Mouse (Mus musculus) adrenal gland, postnatal 14 days (tissue): Measurements from ENCODE around the gene Ppdpf. TPM values are rescaled to one million over a fixed set of nuclear protein-coding genes. Genes with fewer than 3 reads are reported as not detected.
"Not testable (repeated sequence)": the region's sequence is repeated elsewhere in the genome, so short reads cannot be mapped to it uniquely, and the experiment has no call there.

ENCODE experiments used
- DNase-seq: peaks from one replicate; pipeline ENCODE4 v3.0.0; 2021; ENCODE audit warnings: mixed read lengths
- total RNA-seq: library from RNA; stranded (reverse); gene quantifications from 2 replicates; pipeline ENCODE4 v1.2.3, GENCODE M21; 2021

Ppdpf gene
- total RNA-seq, 1 experiment from 2014 or later: 95.5 TPM

DNA sequence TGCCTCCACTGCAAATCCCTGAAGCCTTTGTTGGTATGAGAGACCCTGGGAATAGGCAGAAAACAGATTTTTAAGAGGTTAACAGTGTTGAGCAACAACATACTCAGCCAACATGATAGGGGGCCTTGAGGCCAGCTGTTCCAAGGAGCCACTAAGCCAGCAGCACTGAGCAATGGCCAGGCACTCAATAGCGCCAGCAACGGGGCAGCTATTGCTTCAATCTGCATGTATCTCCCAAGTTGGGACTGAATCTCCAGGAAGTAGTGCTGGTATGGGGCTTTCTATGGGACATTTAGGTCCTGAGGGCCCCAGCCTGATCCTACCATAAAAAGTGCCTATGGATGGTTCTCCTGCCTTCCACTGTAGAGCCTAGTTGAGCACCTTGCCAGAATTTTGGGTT, 28.6 kb upstream of the Ppdpf start:
- peak; percentile 28 for DNase-seq

GRCm38 (mm10) chr2:181159091-181159514, 27.9 kb upstream of the Ppdpf start:
- DNase-seq: no peak

DNA sequence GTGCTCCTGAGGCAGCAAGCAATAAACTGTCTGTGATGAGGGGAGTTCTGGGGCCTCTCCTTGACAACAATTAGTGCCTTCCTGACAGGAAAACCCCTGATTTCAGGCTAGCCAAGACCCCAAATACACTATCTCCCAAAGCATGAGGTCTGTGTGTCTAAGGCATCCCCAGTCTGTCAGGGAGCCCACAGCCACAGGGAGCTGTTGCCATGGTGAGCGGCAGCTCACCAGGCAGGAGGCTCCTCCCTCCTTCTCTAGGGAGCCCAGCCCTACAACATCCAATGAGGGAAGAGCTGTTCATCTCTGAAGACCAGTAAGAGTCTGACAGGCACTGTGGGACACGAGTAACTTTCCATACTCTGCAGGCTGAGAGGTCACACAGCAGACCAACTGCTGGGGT, 27.3 kb upstream of the Ppdpf start:
- no peak for DNase-seq

DNA sequence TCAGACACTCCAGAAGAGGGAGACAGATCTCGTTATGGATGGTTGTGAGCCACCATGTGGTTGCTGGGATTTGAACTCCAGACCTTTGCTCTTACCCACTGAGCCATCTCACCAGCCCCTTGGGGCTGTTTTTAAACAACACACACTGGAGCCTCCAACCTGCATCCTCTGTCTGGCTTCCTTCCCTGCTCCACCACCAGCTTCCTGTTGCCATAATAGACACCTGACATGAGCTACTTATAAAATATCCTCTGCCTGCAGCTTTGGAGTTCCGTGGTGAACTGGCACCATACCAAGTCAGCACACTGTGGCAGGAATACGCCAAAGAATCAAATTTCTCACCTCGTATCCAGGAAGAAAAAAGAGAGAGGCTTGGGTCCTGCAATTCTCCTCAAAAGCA, 26.2 kb upstream of the Ppdpf start:
- no peak for DNase-seq

GRCm38 (mm10) chr2:181166469-181166868, 20.6 kb upstream of the Ppdpf start:
- DNase-seq: no peak

DNA sequence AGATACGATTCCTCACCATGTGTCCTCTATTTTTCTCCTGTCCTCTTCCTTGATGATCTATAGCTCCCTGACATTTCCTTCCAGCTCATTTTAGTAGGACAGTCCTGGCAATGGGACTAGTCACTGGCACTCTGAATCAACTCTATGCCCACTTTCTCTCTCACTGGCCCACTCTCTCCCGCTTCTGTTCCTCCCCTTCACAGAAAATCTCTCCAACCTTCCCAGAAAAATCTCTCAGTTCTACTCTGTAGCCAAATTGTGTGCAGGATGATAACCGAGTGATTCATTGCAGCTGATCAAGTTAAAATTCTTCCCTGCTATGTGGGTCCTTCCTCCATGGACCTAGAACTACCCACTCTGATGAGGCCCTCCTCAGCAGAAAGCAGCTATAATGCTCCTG, 12.4 kb upstream of the Ppdpf start:
- DNase-seq: no peak

- no peak for DNase-seq
Observed at GRCm38 (mm10) chr2:181178015-181178414, 9.0 kb upstream of the Ppdpf start.

- DNase-seq: no peak
Observed at GRCm38 (mm10) chr2:181178471-181178870, 8.6 kb upstream of the Ppdpf start.

GRCm38 (mm10) chr2:181180898-181181297, 6.1 kb upstream of the Ppdpf start:
- DNase-seq: no peak

GRCm38 (mm10) chr2:181186635-181187034, 412 bp upstream of the Ppdpf start:
- DNase-seq: peak; percentile 91

- DNase-seq: peak; percentile 32
Observed at GRCm38 (mm10) chr2:181188681-181189080, 1.6 kb downstream of the Ppdpf start.

GRCm38 (mm10) chr2:181189321-181189720, 2.3 kb downstream of the Ppdpf start:
- no peak for DNase-seq

GRCm38 (mm10) chr2:181191385-181191784, 4.3 kb downstream of the Ppdpf start:
- not testable (repeated sequence) for DNase-seq

DNA sequence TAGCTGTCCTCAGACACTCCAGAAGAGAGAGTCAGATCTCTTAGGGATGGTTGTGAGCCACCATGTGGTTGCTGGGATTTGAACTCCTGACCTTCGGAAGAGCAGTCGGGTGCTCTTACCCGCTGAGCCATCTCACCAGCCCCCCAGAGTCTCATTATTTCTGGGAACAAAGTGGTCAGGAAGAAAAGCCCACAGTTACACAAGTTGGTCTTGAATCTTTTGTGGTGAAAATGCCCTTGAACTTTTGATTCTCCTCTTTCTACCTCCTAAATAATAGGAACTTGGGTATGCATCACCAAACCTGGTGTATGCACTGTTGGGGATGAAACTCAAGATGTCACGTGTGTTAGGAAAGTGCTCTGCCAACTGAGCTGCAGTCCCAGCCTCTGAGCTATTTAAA, 4.9 kb downstream of the Ppdpf start:
- DNase-seq: no peak

GRCm38 (mm10) chr2:181193044-181193443, 6.0 kb downstream of the Ppdpf start:
- no peak for DNase-seq

DNA sequence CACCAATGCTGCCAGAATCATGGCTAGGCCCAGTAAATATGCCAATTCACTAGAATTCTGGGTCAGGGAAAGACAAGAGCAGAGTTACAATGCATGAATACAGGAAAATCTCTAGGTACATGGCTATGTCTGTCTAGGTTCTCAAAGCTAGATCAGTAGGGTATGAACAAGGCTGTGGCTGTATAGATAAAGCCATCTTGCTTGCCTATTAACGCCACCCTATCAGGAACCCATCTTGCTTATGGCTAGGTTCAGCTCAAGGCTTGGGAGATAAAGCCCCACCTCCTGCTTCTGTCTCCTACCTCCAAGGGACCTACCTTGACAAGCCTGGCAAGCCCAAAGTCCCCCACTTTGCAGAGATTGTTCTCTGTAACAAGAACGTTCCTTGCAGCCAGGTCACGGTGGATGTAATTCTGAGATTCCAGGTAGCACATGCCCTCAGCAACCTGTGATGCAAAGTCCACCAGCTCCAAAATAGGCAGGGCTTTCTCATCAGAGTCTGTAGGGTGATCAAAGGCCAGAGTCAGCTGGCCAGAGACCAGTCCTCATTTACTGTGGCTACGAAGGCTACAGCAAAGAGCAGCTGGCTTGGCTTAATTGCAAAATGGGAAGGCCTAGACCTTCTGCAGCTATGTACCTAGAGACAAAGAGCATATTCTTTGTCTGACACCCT, 9.7 kb downstream of the Ppdpf start:
- no peak for DNase-seq

DNA sequence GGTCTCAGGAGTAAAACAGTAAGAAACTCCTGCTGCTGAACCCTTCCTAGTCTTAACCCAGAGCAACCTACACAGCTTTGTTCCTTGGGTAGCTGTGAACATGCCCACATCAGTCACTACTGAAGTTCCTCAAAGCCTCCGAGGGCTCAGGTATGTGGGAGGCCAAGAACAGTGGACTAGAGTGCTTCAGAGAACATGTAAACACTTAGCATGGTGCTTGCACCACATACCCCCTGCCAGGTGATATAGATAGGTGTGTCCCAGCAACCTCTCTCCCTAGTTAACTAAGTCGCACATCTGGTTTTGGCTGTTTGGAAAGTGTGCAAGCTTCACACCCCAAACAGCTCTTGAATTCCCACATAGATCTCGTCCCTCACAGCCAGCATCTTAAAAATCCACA, 14.6 kb downstream of the Ppdpf start:
- DNase-seq: no peak

DNA sequence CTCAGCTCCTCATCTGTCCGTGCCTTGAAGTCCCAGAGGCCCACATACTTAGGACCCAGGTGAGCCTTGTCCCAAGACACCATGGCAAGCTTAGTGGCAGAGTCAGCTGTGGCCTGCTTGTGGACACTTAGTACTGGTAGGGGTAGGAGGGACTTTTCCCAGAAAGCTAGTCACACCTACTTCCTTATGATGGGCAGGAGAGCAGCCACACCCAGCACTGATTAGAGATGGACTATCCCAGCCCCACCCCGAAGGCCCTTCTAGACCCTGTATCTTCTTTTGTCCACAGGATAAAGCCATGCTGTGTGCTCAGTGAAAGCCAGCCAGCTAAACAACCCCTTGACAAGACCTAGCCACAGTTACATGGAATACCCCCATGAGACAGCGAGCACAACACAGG, 15.4 kb downstream of the Ppdpf start, which contains the start of gene Ptk6:
Gene Ptk6 (minus strand): TSS at position 368 of the 400 bp plus-strand sequence.
- no peak for DNase-seq

DNA sequence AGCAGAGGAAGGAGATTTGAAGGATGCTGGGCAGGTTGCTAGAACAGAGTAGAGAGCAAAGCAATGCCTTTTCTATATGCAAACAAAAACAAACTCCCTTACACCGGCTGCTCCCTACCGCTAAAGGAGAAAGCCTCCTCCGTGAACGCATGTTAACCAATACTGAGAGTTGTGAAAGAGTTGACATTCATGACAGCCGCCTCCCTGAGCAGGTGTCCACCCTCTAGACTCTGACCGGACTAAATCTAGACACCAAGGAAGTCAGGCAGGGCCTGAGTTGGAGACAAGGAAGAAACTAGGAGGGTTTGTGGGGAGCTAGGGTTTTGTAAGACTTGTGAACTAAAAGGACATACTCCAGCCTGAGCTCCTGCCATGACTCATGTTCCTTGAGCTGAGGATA, 15.8 kb downstream of the Ppdpf start:
- DNase-seq: no peak

DNA sequence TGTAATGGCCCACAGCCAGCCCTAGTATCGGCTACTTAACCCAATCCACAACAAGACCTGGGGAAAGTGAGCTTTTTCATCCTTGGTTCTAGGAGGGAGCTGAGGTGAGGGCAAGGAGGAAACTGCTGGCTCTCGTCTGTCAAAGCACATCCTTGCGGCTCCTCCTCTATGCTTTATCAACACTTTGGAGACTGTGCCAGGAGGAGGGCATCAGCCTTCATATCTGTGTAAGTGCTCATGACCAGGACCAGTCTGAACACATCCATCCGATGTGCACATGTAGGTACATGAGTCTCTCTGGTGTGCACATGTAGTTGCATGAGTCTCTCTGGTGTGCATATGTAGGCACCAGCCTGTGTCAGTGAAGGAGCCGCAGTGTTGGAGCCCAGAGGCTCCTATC, 18.6 kb downstream of the Ppdpf start:
- DNase-seq: no peak

DNA sequence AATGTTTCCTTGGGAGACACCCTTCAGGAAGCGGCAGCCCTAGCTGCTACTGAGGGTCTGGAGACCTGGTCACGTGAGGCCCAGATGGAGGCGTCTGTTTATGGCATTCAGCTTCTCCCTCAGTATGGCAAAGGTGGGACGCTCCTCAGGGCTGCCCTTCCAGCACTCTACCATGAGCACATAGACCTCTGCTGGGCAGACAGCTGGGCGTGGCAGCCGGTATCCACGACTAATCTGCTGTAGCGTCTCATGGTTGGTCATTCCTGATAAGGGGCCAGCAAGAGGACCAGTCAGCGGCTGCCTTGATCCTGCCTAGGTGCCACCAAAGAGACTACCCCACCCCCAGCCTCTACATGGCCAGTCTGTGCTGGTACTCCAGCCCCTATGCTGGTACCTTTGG, 19.1 kb downstream of the Ppdpf start:
- DNase-seq: no peak

DNA sequence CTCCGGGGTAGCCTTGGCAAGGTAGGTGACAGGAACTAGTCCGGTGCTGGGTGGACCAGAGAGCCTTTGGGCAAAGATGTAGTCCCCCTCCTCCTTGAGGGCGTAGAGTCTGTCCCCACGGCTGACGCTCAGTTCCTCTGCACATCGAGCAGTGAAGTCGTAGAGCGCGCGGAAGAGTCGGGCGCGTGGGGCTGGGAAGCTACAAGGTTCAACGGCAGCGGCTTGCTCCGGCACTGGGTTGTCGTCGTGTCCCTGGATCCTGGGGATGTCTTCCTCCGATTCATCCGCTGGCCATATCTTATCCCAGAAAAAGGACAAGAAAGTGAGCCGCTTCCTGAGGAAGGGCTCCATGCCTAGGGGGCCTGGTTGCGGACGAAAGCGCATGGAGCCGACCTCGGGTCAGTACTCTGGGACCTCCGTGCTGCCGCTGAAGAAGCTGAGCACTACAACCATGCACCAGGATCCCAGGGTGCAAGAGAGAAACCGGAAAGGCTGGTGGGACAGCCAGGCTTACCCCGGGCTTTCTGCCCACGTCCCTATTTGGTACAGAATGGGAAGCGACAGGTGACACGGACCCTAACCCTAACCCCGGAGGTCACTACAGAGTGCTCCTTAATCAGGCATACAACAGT, 25.5 kb downstream of the Ppdpf start:
- DNase-seq: peak; percentile 34

DNA sequence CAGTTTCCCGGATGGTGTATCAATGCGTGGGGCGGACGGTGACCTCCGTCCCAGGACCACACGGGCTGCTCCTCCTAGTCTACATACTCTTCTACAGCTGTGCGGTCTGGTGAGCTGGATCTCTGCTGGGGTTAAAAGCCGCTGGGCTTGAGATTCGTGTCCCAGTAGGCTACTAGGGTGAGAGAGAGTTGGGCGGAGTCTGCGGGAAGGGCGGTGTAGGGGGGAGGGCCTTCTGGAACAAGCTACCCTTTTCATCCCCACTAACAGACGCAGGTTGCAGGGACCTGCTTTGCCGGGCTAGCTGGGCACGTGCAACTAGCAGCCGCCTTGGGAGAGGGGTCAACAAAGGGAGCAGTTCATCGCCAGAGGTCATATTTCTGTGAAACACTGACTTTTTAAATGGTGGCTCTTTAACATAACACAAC, 26.0 kb downstream of the Ppdpf start, which contains the start of gene Srms:
Gene Srms (minus strand): TSS at position 165 of the 425 bp plus-strand sequence.
- DNase-seq: peak; percentile 65

DNA sequence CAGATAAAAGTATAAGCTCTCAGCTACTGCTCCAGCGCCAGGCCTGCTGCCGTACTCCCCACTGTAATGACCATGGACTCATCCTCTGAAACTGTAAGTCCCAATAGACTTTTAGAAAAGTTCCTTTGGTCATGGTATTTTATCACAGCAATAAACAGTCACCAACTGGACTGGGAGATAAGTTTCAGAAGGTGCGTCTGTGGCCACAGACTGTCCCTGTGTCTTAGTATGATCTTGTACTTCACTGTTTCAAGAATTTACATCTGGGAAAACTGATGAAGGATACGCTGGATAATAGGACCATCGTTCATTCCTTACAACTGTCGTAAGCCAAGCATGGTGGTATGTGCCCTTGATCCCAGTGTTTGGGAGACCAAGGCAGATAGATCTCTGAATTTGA, 29.0 kb downstream of the Ppdpf start:
- no peak for DNase-seq
